Mouse (Mus musculus) heart, embryonic 13.5 days (tissue): ENCODE measurements at regions not wholly inside any gene's neighbourhood (a gene's known extent, or its start where the extent isn't known, plus 50 kb on each side); places are given as distances from the start of the nearest gene placed in this dataset.
A peak's percentile ranks its signal among the peaks of the same experiment; 100 is the strongest.

Experiments used
- ATAC-seq: fragments of 200-750 bp; cut with Nextera tagmentation; 2 replicates; pipeline ENCODE4 v1.8.0; 2017; ENCODE audit warnings: moderate TSS enrichment; ENCODE audit not compliant: insufficient number of reproducible peaks, low FRiP score, low TSS enrichment; ENCODE audit errors: extremely low read depth
- H3K27ac ChIP-seq: fragments of 300-500 bp; sonication (generic); replicated peaks from 2 replicates; pipeline ENCODE4 v1.5.1; 2015; ENCODE audit warnings: moderate library complexity, mild to moderate bottlenecking, inconsistent platforms
- H3K27me3 ChIP-seq: fragments of 300-500 bp; sonication (generic); replicated peaks from 2 replicates; pipeline ENCODE4 v1.6.1; 2015; ENCODE audit warnings: mild to moderate bottlenecking, inconsistent platforms
- H3K36me3 ChIP-seq: fragments of 300-500 bp; sonication (generic); 2 replicates; pipeline ENCODE4 v1.6.1; 2015; ENCODE audit warnings: mild to moderate bottlenecking, inconsistent platforms
- H3K4me1 ChIP-seq: fragments of 300-500 bp; sonication (generic); 2 replicates; pipeline ENCODE4 v1.6.1; 2015; ENCODE audit warnings: inconsistent platforms
- H3K4me2 ChIP-seq: fragments of 300-500 bp; sonication (generic); 2 replicates; pipeline ENCODE4 v1.6.1; 2015; ENCODE audit warnings: inconsistent platforms, mild to moderate bottlenecking, moderate library complexity
- H3K4me3 ChIP-seq: fragments of 300-500 bp; sonication (generic); 2 replicates; pipeline ENCODE4 v1.5.1; 2015; ENCODE audit warnings: moderate library complexity, mild to moderate bottlenecking, inconsistent platforms
- H3K9ac ChIP-seq: fragments of 300-500 bp; sonication (generic); 2 replicates; pipeline ENCODE4 v1.6.1; 2015; ENCODE audit warnings: inconsistent platforms, mild to moderate bottlenecking, moderate library complexity
- H3K9me3 ChIP-seq: fragments of 300-500 bp; sonication (generic); 2 replicates; pipeline ENCODE4 v1.6.1; 2016; ENCODE audit warnings: inconsistent platforms
- WGBS: fragments of 180-500 bp; shearing (Covaris S2); methylation state at CpG from one replicate; pipeline ENCODE4 v1.1.7; 2015; ENCODE audit warnings: mixed read lengths; 5-methylcytosine and 5-hydroxymethylcytosine counted together

DNA sequence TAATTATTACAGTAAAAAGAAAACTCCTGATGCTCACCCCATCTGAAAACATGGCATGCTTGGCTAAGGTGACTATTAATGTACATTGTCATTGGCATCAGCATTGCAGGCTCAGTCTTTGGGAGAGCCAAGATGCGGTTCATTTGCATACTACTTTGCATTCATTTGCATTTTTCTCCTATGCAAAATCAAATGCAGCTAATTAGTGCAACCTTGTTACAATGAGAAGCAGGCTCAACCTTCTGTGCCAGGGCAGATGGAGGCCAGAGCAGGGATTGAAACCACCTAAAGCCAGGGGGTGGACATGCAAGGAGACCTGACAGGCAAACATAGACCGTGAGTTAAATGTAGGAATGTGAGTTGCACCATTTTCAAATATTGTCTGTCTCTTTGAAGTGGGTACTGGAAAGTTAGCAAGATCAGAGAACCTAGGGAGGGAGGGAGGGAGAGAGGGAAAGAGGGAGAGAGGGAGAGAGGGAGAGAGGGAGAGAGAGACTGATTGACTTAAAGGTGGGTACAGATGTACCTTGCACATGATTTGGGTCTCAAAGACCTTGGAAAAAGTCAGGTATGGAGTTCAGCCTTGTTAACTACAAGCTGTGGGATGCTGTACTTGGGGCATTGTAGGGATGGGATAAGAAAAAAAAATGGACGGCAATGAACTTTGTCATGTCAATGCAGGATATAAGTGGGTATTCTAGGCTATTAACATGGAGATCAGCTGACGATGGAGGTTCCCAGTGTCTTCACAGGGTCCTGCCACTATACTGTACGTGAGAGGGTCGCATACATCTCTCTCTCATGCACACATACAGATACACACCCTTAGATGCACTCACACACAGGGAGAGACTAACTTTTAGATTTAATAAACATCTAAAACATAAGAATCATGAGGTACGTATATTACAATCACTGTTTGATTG is 1362.1 kb upstream of the A1bg start:
- no peak overlapping the region for H3K27ac ChIP-seq

DNA sequence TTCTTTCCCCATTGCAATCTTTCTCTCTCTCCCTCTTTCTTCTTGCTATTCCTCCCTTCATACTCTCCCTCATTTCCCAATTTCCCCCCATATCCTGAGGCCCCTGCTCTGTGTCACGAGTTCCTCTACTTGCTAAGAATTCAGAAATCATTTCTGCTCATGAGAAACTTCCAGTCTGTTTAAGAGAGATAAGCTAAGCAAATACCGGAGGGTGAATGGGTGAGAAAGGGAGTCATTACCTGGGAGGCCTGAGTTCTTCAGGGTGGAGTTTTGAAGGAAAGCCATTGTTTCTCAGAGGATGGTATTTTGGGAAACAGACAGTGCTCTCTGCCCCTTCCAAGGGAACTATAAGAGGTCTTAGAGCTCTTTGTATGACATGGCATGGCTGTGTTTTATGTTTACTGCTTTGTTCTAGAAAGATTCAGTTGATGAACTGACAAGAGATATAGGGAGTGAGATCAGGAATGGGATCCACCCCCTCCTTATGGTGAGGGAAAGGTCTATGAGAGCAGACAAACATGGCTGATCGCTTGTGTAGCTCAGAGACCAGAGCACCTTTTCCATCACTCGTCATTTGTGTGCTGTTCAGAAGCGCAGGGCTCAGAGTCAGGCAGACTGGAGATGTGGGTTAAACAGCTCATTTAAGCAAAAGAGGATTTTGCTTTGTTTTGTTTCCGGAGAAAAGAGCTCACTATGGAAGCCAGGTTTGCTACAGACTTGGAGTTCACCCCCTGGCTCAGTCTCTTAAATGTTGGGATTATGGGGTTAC is 1361.0 kb upstream of the A1bg start:
- H3K27me3 ChIP-seq = no peaks in the 10 kb centered on the region
- no peak overlapping the region for H3K4me2 ChIP-seq
- H3K9me3 ChIP-seq = no peaks in the 10 kb centered on the region
- no peak overlapping the region for H3K4me3 ChIP-seq
- peaks cover 24% of the 10 kb centered on the region for H3K4me1 ChIP-seq
- ATAC-seq = no peak
- no peak overlapping the region for H3K9ac ChIP-seq
- H3K27ac ChIP-seq = no peak overlapping the region
- H3K36me3 ChIP-seq = no peaks in the 10 kb centered on the region
- WGBS = 65% methylated on average over 6 of the region's 6 CpGs

More for the DNA sequence above, 1362.1 kb upstream of the A1bg start:
- Histone ChIP-seq H3K4me1 (peaks cover 24% of the 10 kb centered on the region), H3K4me2 (no peak overlapping the region), H3K27me3 (no peaks in the 10 kb centered on the region), H3K4me3 (no peak overlapping the region), H3K9ac (no peak overlapping the region), H3K36me3 (no peaks in the 10 kb centered on the region), H3K9me3 (no peaks in the 10 kb centered on the region)
- 87% methylated on average over 7 of the region's 7 CpGs for WGBS
- no peak for ATAC-seq

DNA sequence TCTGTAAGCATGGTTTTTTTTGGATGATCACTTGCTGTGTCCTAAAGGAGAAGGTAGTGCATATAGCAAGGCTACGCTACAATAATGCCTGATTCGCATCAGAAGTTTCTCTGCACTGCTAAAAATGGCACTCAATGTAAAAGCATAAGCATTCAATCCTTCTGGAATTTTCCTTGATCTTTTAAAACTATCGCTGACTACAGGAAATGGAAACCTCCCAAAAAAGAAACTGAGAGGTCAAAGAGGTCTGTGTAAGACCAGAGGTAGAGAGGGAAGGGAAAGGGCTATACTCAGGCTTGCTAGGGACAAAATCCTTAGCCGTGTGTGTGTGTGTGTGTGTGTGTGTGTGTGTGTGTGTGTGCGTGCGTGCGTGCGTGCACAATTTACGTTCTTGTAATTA is 1359.8 kb upstream of the A1bg start:
- peaks cover 24% of the 10 kb centered on the region for H3K4me1 ChIP-seq
- H3K4me3 ChIP-seq = no peak overlapping the region
- no peaks in the 10 kb centered on the region for H3K9me3 ChIP-seq
- WGBS = 76% methylated on average over 9 of the region's 9 CpGs
- no peak overlapping the region for H3K4me2 ChIP-seq
- no peak overlapping the region for H3K9ac ChIP-seq
- 0 out of 2 replicates have a peak overlapping the region, but pooled peaks have one; percentile 14 for H3K27ac ChIP-seq
- no peaks in the 10 kb centered on the region for H3K36me3 ChIP-seq
- no peak for ATAC-seq
- H3K27me3 ChIP-seq = no peaks in the 10 kb centered on the region

DNA sequence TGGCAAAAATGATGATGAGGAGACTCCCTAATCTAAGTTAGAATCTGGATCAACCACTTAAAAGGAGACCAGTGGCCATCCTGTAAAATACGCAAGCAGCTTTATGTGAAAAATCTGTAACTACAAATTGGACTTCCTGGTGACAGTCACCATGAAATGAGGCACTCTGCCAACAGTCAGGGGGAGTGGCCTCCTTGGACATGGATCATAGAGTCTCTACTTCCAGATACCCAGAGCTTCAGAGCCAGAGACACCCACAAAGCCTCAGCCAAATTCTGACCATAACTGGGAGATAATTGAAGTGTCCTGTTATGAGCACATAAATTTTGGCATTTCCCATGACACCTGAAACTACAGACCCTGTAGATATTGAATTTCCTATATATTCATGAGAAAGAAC is 1359.3 kb upstream of the A1bg start:
- Histone ChIP-seq H3K4me1 (peaks cover 24% of the 10 kb centered on the region), H3K4me3 (no peak overlapping the region), H3K9ac (no peak overlapping the region), H3K36me3 (no peaks in the 10 kb centered on the region), H3K27ac (no peak overlapping the region), H3K9me3 (no peaks in the 10 kb centered on the region), H3K4me2 (no peak overlapping the region), H3K27me3 (no peaks in the 10 kb centered on the region)
- no peak for ATAC-seq
- 56% methylated on average over 1 of the region's 1 CpGs for WGBS

DNA sequence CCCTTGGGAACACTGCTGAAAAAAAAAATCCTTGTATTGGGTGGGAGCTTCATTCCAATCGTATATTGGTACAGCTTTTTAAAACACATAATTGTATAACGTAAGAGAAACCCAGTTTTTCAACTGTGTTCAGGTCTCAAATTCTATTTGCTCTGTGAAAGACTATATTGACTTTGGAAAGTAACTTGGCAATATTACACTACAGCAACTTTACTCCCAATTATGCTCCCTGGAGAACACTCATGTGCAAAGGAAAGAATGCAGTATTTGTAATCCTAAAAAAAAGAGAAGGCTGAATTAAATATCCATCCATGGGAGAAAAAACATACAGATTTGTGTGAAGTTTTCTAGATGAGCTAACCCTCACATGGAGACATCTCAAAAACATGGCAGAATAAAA is 1356.7 kb upstream of the A1bg start:
- Histone ChIP-seq H3K9ac (no peak overlapping the region), H3K27ac (no peak overlapping the region), H3K36me3 (no peaks in the 10 kb centered on the region), H3K4me2 (no peak overlapping the region), H3K27me3 (no peaks in the 10 kb centered on the region), H3K9me3 (peaks cover 5% of the 10 kb centered on the region; the same call in 1 of the 2 replicates), H3K4me1 (peaks cover 18% of the 10 kb centered on the region), H3K4me3 (no peak overlapping the region)
- no peak for ATAC-seq
- WGBS = 69% methylated on average over 2 of the region's 2 CpGs

DNA sequence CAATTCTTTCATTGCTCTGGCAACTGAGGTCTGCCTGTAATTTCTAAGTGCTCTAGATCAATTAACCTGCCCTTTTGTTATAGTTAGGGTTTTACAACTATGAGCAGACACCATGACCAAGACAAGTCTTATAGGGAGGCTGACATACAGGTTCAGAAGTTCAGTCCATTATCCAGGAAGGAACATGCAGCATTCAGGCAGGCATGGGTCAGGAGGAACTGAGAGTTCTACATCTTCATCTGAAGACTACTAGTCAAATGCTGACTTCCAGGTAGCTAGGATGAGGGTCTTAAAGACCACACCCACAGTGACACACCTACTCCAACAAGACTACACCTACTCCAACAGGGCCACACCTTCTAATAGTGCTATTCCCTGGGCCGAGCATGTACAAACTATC is 1352.0 kb upstream of the A1bg start:
- no peak overlapping the region for H3K9ac ChIP-seq
- H3K36me3 ChIP-seq = no peaks in the 10 kb centered on the region
- H3K9me3 ChIP-seq = peaks cover 6% of the 10 kb centered on the region; the same call in 1 of the 2 replicates
- no peak for ATAC-seq
- no peaks in the 10 kb centered on the region for H3K27me3 ChIP-seq
- no peak overlapping the region for H3K27ac ChIP-seq
- no peak overlapping the region for H3K4me3 ChIP-seq
- 79% methylated on average over 1 of the region's 1 CpGs for WGBS
- H3K4me1 ChIP-seq = no peaks in the 10 kb centered on the region
- no peak overlapping the region for H3K4me2 ChIP-seq

DNA sequence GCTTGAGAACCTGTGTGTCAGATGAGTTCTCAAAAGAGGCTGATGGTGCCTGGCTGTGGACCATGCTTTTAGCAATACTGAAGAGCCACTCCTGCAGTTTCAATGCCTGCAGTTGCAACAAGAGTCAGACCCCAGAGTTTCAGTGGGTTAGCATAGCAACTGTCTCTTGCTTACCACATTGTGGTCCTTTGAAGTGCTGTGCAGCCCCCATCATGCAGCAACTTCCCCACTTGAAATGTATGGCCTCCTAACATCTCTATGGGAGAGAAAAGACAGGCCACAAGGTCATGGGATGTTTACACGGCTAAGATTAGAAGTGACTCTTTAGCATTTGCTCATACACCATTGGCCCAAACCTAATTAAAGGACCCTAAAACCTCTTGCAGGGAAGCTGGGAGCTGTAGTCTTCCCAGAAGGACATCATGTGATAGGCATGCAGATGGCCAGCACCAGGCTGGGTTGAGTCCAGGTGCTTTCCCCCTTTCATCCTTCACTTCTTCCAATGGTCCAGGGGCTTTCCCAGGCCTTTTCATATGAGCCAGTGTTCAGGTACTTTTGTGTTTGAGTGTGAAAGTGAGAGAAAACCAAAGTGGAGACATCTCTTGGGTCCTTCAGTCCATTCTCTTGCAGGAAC is 1351.2 kb upstream of the A1bg start:
- H3K4me1 ChIP-seq = no peaks in the 10 kb centered on the region
- 65% methylated on average over 1 of the region's 1 CpGs for WGBS
- ATAC-seq = no peak
- no peaks in the 10 kb centered on the region for H3K36me3 ChIP-seq
- no peak overlapping the region for H3K27ac ChIP-seq
- H3K27me3 ChIP-seq = no peaks in the 10 kb centered on the region
- peaks cover 6% of the 10 kb centered on the region; the same call in 1 of the 2 replicates for H3K9me3 ChIP-seq
- H3K9ac ChIP-seq = no peak overlapping the region
- no peak overlapping the region for H3K4me3 ChIP-seq
- H3K4me2 ChIP-seq = no peak overlapping the region

DNA sequence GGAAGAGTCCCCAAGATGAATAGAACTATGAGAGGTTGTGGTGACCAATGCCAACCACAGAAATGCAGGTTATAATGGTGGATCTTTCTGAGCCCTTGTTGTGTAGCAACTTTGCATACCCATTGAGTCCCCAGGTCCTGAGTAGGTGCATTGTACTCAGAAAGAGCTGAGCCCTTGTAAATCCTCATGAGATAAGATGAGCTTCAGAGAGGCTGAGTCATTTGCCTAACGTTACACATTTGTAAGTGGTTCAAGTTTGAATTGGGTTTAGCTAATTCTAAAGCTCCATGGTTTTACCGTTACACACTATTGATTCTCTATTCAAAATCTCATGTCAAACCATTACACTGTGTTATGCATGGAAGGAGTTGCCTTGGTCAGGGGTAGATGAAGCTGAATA is 1349.9 kb upstream of the A1bg start:
- ATAC-seq = no peak
- Histone ChIP-seq H3K4me3 (no peak overlapping the region), H3K4me1 (no peaks in the 10 kb centered on the region)

DNA sequence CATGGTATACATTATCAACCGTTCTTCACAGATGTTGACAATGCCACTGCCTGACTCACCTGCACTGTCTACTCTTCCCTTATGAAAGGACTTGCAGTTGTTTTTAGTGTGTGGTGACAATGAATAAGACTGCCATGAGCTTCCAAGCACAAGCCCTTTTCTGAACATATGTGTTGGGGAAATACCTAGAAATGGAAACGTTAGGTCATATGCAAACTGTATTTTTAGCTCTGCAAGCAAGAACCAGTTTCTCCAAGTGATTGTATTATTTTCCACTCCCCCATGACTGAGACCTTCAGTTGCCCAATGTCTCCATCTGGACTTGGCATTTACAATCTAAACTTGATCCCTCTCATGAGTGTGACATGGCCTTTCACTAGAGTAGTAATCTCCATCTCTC is 1348.6 kb upstream of the A1bg start:
- WGBS = 72% methylated on average over 2 of the region's 2 CpGs
- no peak for ATAC-seq
- no peaks in the 10 kb centered on the region for H3K27me3 ChIP-seq

More for the DNA sequence above, 1349.9 kb upstream of the A1bg start:
- H3K9me3 ChIP-seq = peaks cover 6% of the 10 kb centered on the region; the same call in 1 of the 2 replicates
- H3K4me2 ChIP-seq = no peak overlapping the region
- H3K27ac ChIP-seq = no peak overlapping the region
- H3K9ac ChIP-seq = no peak overlapping the region
- WGBS = 77% methylated on average over 2 of the region's 2 CpGs
- H3K36me3 ChIP-seq = no peaks in the 10 kb centered on the region
- H3K27me3 ChIP-seq = no peaks in the 10 kb centered on the region

DNA sequence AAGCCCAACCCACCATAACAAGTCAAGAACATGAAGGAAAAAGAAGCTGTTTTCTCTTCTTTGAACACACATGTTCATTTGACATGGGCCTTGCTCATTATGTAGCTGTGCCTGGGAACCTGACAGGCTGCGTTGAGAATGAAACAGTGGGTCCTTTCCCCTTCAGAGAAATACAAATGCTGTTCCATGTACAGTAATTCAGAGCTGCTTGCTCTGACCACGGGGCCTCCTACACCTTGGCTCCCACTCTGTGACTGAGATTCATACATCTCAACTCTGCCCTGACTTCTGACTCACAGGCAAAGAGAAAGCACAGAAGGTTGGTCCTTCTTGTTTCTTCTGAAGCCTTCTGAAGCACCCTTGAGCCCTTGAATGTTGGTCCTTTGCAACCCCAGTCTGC is 1345.4 kb upstream of the A1bg start:
- Histone ChIP-seq H3K9ac (no peak overlapping the region), H3K27me3 (no peaks in the 10 kb centered on the region), H3K9me3 (no peaks in the 10 kb centered on the region), H3K4me2 (no peak overlapping the region), H3K4me1 (peaks cover 6% of the 10 kb centered on the region; the same call in 1 of the 2 replicates), H3K4me3 (no peak overlapping the region), H3K27ac (no peak overlapping the region), H3K36me3 (no peaks in the 10 kb centered on the region)
- no peak for ATAC-seq
- 78% methylated on average over 2 of the region's 2 CpGs for WGBS

More for the DNA sequence above, 1348.6 kb upstream of the A1bg start:
- Histone ChIP-seq H3K4me3 (no peak overlapping the region), H3K9me3 (peaks cover 6% of the 10 kb centered on the region; the same call in 1 of the 2 replicates), H3K9ac (no peak overlapping the region), H3K4me2 (no peak overlapping the region), H3K36me3 (no peaks in the 10 kb centered on the region), H3K27ac (no peak overlapping the region), H3K4me1 (no peaks in the 10 kb centered on the region)

DNA sequence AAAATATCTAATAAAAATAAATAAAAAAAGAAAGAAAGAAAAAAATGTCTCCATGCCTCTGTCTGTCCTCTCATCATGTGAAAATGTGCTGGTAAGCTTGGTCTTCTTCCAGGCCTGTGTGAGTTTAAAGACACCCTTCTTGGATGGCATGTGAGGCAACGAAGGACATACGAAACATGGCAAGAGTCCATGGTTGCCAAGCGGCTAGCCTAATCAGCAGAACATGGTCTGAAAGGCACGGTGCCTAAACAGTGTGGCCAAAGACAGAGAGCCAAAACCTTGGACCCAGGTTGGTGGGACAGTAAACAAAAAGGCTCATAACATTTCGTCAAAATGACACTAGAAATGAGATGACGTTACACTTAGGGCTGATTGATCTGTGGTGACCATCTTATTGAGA is 1344.7 kb upstream of the A1bg start:
- H3K36me3 ChIP-seq = no peaks in the 10 kb centered on the region
- no peak for ATAC-seq
- H3K9me3 ChIP-seq = no peaks in the 10 kb centered on the region
- WGBS = 88% methylated on average over 6 of the region's 6 CpGs
- H3K9ac ChIP-seq = no peak overlapping the region
- H3K27me3 ChIP-seq = no peaks in the 10 kb centered on the region
- H3K4me1 ChIP-seq = peaks cover 8% of the 10 kb centered on the region; the same call in 1 of the 2 replicates
- H3K27ac ChIP-seq = no peak overlapping the region
- no peak overlapping the region for H3K4me3 ChIP-seq
- H3K4me2 ChIP-seq = no peak overlapping the region
